Comparison of ENCODE assay signal across 8 mouse cellular contexts in the genomic region with DNA sequence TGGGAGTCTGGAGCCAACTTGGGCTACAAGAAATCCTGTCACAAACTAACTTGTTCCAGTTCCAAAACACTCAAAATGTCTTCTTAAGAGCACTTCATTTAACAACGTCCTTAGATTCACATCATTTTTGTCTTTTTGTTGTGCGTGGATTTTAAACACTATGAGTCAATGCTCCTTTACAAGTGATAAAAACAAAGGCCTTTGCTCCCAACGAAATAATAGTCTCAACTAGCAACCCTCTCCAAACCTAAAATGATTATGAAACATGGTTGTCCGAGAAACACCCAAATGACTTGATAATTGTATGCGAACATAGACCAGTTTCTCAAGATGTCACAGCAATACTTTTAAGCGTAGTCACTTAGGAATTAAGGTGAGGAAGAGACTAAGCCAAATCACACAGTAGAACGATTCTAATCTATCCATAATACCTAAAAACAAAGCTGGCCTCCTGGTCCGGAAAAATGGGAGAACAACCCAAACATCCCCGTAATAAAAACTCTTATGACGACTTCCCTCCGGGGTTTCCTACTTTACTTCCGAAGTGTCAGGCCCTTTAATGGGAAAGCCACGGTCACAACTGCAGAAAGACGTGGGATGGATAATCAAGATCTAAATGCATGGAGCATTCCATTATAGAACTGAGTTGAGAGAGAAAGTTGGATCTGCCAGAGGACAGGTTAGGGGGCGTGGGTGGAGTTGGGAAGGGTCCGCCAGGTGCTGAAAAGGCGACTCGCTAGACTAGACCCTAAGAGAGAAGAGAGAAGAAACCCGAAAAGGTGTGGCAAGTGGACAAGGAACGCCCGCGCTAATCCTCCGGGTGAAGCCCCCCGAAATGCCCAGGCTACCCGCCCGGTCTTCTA. TPM values are rescaled to one million over a fixed set of nuclear protein-coding genes. Genes with fewer than 3 reads are reported as not detected.
DNase-seq lines count a peak whose midpoint lies in the region; ATAC-seq and TF ChIP-seq lines count a peak whose summit lies in the region.

No protein-coding gene starts in this region.

- peak; percentile 12 for DNase-seq in adrenal gland, postnatal 10 days
- DNase-seq in adrenal gland, adult 2 months = no peak
- DNase-seq in testis, postnatal 14 days (ENCODE audit: low spot score) = no peak
- no peak for DNase-seq in adrenal gland, adult 8-10 months
- no peak for DNase-seq in left cerebral cortex, adult 18-20 months (ENCODE audit: low spot score in 2 of 2)

- TF ChIP-seq POLR2A in testis, adult 2 months (IDR thresholded peaks at IDR 0.05; ENCODE audit: control insufficient read depth, low read depth, low read length) = no peak

- H3K4me3 ChIP-seq in testis, adult 2 months (ENCODE audit: control insufficient read depth, low read depth, low read length) = peak overlapping the region; percentile 100
- peak overlapping the region; percentile 87 for H3K4me3 ChIP-seq in hindbrain, embryonic 13.5 days

- no peak for TF ChIP-seq CTCF in testis, adult 2 months (IDR thresholded peaks at IDR 0.05; ENCODE audit: control insufficient read depth, insufficient read depth, insufficient replicate concordance, low read depth, low read length)

- ATAC-seq in hindbrain, embryonic 13.5 days (ENCODE audit: low FRiP score) = no peak
- ATAC-seq in megakaryocyte-erythroid progenitor cell, adult 5-6 weeks (replicated peaks; ENCODE audit: low FRiP score, low TSS enrichment, poor library complexity, severe bottlenecking) = peak; percentile 18

- H3K4me1 ChIP-seq in testis, adult 2 months (ENCODE audit: control insufficient read depth, insufficient read depth, low read length) = no peaks in the 10 kb centered on the region; the same call in 1 of the 2 replicates
- H3K4me1 ChIP-seq in hindbrain, embryonic 13.5 days (replicated peaks) = peaks cover 17% of the 10 kb centered on the region

- WGBS in hindbrain, embryonic 13.5 days = 13% methylated on average over 26 of the region's 26 CpGs

- peak overlapping the region; percentile 98 for H3K27ac ChIP-seq in testis, adult 2 months (ENCODE audit: control insufficient read depth, insufficient read depth, low read depth, low read length)
- peak overlapping the region; percentile 83 for H3K27ac ChIP-seq in hindbrain, embryonic 13.5 days

- no peaks in the 10 kb centered on the region for H3K36me3 ChIP-seq in testis, adult 2 months (ENCODE audit: control insufficient read depth, insufficient read depth, low read length)
- H3K36me3 ChIP-seq in hindbrain, embryonic 13.5 days = no peaks in the 10 kb centered on the region

- H3K4me2 ChIP-seq in hindbrain, embryonic 13.5 days = peak overlapping the region; percentile 73

- peak overlapping the region; percentile 87 for H3K9ac ChIP-seq in hindbrain, embryonic 13.5 days

- no peaks in the 10 kb centered on the region for H3K9me3 ChIP-seq in hindbrain, embryonic 13.5 days

- no peaks in the 10 kb centered on the region for H3K27me3 ChIP-seq in testis, adult 2 months (ENCODE audit: control insufficient read depth, insufficient read depth, low read length)
- no peaks in the 10 kb centered on the region for H3K27me3 ChIP-seq in hindbrain, embryonic 13.5 days

RNA-seq across cellular contexts. Expression of gene Atxn3, which starts 0.7 kb away (rescaled TPM):
- total RNA-seq in adrenal gland, postnatal 10 days (2021) = 10 to 100 TPM; 16.4 to 17.2 TPM
- 10 to 100 TPM; 16.2 to 16.7 TPM for total RNA-seq in adrenal gland, adult 2 months (2021)
- 0.77 and 1.2 TPM in 2 replicates for polyA plus RNA-seq in adrenal gland, adult 2 months (2012; rRNA removed)
- polyA plus RNA-seq in testis, adult 2 months (2012; rRNA removed) = 151 and 187 TPM in 2 replicates
- polyA plus RNA-seq in hindbrain, embryonic 13.5 days (2015; fragmentation: Nextera tagmentation; extraction: Ambion mirVana) = 12.5 and 13.7 TPM in 2 replicates
- total RNA-seq in megakaryocyte-erythroid progenitor cell, adult 5-6 weeks (2014; fragmentation: Nextera tagmentation) = 18.9 and 24.3 TPM in 2 replicates
- total RNA-seq in megakaryocyte-erythroid progenitor cell, adult 5-6 weeks (2017) = 46.3 and 70.9 TPM in 2 replicates
- total RNA-seq in adrenal gland, adult 8-10 months (2022) = 10 to 100 TPM; 17.7 to 24.6 (median 20.9) TPM
- total RNA-seq in left cerebral cortex, adult 18-20 months (2021) = 10 to 100 TPM; 20.7 to 21.3 TPM

RNA-seq across cellular contexts. Expression of gene Cpsf2, which starts 18.5 kb away (rescaled TPM):
- total RNA-seq in adrenal gland, postnatal 10 days (2021) = 10 to 100 TPM; 27.3 to 28.0 TPM
- 10 to 100 TPM; 32.4 to 35.8 TPM for total RNA-seq in adrenal gland, adult 2 months (2021)
- polyA plus RNA-seq in adrenal gland, adult 2 months (2012; rRNA removed) = 2.8 and 3.4 TPM in 2 replicates
- polyA plus RNA-seq in testis, adult 2 months (2012; rRNA removed) = 5.6 and 6.7 TPM in 2 replicates
- polyA plus RNA-seq in hindbrain, embryonic 13.5 days (2015; fragmentation: Nextera tagmentation; extraction: Ambion mirVana) = 33.8 and 34.6 TPM in 2 replicates
- 52.6 and 65.5 TPM in 2 replicates for total RNA-seq in megakaryocyte-erythroid progenitor cell, adult 5-6 weeks (2014; fragmentation: Nextera tagmentation)
- 99.1 and 106 TPM in 2 replicates for total RNA-seq in megakaryocyte-erythroid progenitor cell, adult 5-6 weeks (2017)
- 10 to 100 TPM; 33.5 to 39.0 (median 37.2) TPM for total RNA-seq in adrenal gland, adult 8-10 months (2022)
- 10 to 100 TPM; 26.4 to 27.4 TPM for total RNA-seq in left cerebral cortex, adult 18-20 months (2021)

RNA-seq across cellular contexts. Expression of gene Trip11, which starts 44.2 kb away (rescaled TPM):
- total RNA-seq in adrenal gland, postnatal 10 days (2021) = 10 to 100 TPM; 28.2 to 31.3 TPM
- 10 to 100 TPM; 28.4 to 40.6 TPM for total RNA-seq in adrenal gland, adult 2 months (2021)
- polyA plus RNA-seq in adrenal gland, adult 2 months (2012; rRNA removed) = 1.6 and 4.1 TPM in 2 replicates
- 3.5 and 4.4 TPM in 2 replicates for polyA plus RNA-seq in testis, adult 2 months (2012; rRNA removed)
- 25.3 and 27.2 TPM in 2 replicates for polyA plus RNA-seq in hindbrain, embryonic 13.5 days (2015; fragmentation: Nextera tagmentation; extraction: Ambion mirVana)
- total RNA-seq in megakaryocyte-erythroid progenitor cell, adult 5-6 weeks (2014; fragmentation: Nextera tagmentation) = 25.8 and 31.7 TPM in 2 replicates
- 31.2 and 46.2 TPM in 2 replicates for total RNA-seq in megakaryocyte-erythroid progenitor cell, adult 5-6 weeks (2017)
- total RNA-seq in adrenal gland, adult 8-10 months (2022) = 10 to 100 TPM; 38.7 to 43.5 (median 39.6) TPM
- total RNA-seq in left cerebral cortex, adult 18-20 months (2021) = 10 to 100 TPM; 28.1 to 30.1 TPM
